Mouse (Mus musculus): Measurements from ENCODE around the gene Dynlrb1. TPM values are rescaled to one million over a fixed set of nuclear protein-coding genes. Genes with fewer than 3 reads are reported as not detected.

The Dynlrb1 gene
- polyA plus RNA-seq (2012; ENCODE audit: insufficient read depth, insufficient read length, missing spikeins), result 372 and 376 TPM in 2 replicates

DNA sequence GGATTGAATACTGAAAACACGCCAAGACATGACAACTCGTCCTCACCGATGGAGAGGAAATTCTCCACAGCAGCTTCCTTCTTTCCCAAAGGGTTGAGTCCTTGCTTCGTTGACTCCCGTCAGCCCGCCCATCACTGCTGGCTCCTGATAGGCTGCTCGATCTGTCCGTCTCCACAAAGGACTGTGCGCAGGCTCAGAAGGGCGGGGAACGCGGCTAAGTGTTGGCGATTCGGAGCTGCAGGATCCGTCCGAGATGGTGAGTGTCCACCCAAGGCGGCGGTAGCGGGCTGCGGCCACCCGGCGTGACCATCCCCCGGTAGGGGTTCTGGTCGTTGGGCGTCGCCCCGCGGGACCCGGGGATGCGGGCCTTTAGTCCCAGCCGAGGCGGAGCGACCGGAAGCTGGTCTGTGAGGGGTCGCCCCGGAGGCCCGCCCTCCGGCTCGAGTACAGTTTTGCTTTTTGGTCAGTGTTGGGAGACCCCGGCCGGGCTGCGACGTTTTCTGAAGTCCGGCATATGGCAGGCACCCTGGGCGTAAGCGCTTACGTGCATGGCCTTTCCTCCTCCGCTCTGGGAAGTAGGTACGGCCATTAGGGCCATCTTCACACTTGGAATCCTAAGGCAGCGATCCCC lies at the start of gene Dynlrb1:
Dynlrb1 (plus strand) TSS at position 172 of the 631 bp plus-strand sequence.
- Histone ChIP-seq H3K4me3 (ENCODE audit: insufficient read depth, low read depth, low read length) (peak within 1 kb of the TSS; percentile 89), H3K4me1 (ENCODE audit: control insufficient read depth, insufficient read depth, insufficient read length, low read length) (peaks cover 16% of the 10 kb centered on the region), H3K27ac (replicated peaks; ENCODE audit: low read depth, low read length) (peak within 1 kb of the TSS; percentile 79)

- H3K4me1 ChIP-seq (ENCODE audit: control insufficient read depth, insufficient read depth, insufficient read length, low read length), result no peaks in the 10 kb centered on the region
- no peak overlapping the region for H3K27ac ChIP-seq (replicated peaks; ENCODE audit: low read depth, low read length)
- no peak overlapping the region for H3K4me3 ChIP-seq (ENCODE audit: insufficient read depth, low read depth, low read length)
These were observed 28.9 kb upstream of the Dynlrb1 start for GRCm38 (mm10) chr2:155207419-155207818.

GRCm38 (mm10) chr2:155223145-155223544 lies 13.2 kb upstream of the Dynlrb1 start:
- Histone ChIP-seq H3K4me1 (ENCODE audit: control insufficient read depth, insufficient read depth, insufficient read length, low read length) (no peaks in the 10 kb centered on the region), H3K4me3 (ENCODE audit: insufficient read depth, low read depth, low read length) (no peak overlapping the region), H3K27ac (replicated peaks; ENCODE audit: low read depth, low read length) (no peak overlapping the region)

DNA sequence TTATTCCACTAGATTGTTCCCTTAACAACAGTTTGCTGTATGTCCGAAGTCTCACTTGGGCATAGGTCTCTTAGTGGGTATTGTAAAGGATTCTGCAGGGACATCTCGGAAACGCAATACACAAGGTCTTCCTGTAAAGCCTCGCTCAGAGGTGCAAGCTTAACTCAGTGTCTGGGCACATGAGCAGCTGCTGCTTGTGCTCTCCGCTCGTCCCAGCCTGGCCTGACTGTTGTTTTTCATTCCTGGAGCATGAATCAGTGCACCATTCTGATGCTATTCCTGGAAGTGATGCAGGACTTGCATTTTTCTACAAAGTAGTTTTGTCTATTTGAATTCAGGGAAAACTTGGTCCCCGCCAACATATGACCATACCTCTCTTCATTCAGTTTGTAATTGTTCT lies 11.6 kb upstream of the Dynlrb1 start:
- no peaks in the 10 kb centered on the region for H3K4me1 ChIP-seq (ENCODE audit: control insufficient read depth, insufficient read depth, insufficient read length, low read length)
- no peak overlapping the region for H3K4me3 ChIP-seq (ENCODE audit: insufficient read depth, low read depth, low read length)
- H3K27ac ChIP-seq (replicated peaks; ENCODE audit: low read depth, low read length), result no peak overlapping the region

GRCm38 (mm10) chr2:155235746-155236361 lies 479 bp upstream of the Dynlrb1 start:
- H3K27ac ChIP-seq (replicated peaks; ENCODE audit: low read depth, low read length), result peak overlapping the region; percentile 79
- H3K4me3 ChIP-seq (ENCODE audit: insufficient read depth, low read depth, low read length), result peak overlapping the region; percentile 89
- peaks cover 11% of the 10 kb centered on the region for H3K4me1 ChIP-seq (ENCODE audit: control insufficient read depth, insufficient read depth, insufficient read length, low read length)

DNA sequence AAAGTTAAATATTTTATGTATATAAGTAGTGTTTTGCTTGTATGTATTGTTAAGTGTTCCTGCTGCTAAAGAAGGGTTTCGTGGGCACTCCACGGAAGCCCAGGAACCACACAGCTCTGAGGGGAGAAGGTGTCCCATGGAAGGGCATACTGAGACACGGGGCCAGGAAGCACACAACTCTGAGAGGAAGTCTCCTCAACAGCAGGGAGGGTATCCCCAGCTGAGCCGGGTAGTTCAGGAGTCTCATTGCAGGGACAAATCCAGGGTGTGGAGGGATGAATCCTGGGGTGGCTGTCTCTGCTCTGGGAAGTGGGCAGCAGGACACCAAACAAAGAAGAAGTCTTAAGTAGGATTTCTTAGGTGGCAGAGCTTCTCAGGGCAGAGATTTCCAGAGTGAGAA lies 943 bp downstream of the Dynlrb1 start:
- Histone ChIP-seq H3K27ac (replicated peaks; ENCODE audit: low read depth, low read length) (peak overlapping the region; percentile 47), H3K4me3 (ENCODE audit: insufficient read depth, low read depth, low read length) (peak overlapping the region; percentile 89), H3K4me1 (ENCODE audit: control insufficient read depth, insufficient read depth, insufficient read length, low read length) (peaks cover 19% of the 10 kb centered on the region)

- Histone ChIP-seq H3K4me3 (ENCODE audit: insufficient read depth, low read depth, low read length) (no peak overlapping the region), H3K4me1 (ENCODE audit: control insufficient read depth, insufficient read depth, insufficient read length, low read length) (peaks cover 19% of the 10 kb centered on the region), H3K27ac (replicated peaks; ENCODE audit: low read depth, low read length) (peak overlapping the region; percentile 51)
These were observed 4.6 kb downstream of the Dynlrb1 start for GRCm38 (mm10) chr2:155240915-155241314.

DNA sequence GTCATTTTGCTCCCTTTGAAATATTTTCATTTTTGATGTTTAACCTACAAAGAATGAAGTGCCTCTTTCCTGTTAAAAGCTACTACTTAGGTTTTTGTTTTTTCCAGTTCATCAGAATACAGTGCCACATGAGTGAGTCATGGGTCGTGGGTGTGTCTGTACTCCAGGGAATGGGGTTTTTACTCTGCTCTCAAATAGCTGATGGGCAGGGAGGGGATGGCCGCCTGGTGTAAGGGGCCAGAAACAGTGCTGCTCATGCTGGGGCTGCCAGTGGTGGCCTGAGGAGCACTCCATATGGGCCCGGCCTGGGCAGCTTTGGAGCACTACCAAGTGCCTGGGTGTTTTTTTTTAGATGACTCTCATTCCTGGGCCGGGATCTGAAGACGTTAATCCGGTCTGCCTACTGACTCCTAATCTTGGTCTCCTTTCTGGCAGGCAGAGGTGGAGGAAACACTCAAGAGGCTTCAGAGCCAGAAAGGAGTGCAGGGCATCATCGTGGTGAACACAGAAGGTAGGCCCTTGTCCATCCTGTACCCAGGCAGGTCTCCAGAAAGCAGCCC lies 6.0 kb downstream of the Dynlrb1 start:
- Histone ChIP-seq H3K4me1 (ENCODE audit: control insufficient read depth, insufficient read depth, insufficient read length, low read length) (peaks cover 16% of the 10 kb centered on the region), H3K27ac (replicated peaks; ENCODE audit: low read depth, low read length) (peak overlapping the region; percentile 75), H3K4me3 (ENCODE audit: insufficient read depth, low read depth, low read length) (no peak overlapping the region)

GRCm38 (mm10) chr2:155246231-155246630 lies 9.9 kb downstream of the Dynlrb1 start:
- H3K27ac ChIP-seq (replicated peaks; ENCODE audit: low read depth, low read length), result no peak overlapping the region
- H3K4me1 ChIP-seq (ENCODE audit: control insufficient read depth, insufficient read depth, insufficient read length, low read length), result peaks cover 5% of the 10 kb centered on the region
- H3K4me3 ChIP-seq (ENCODE audit: insufficient read depth, low read depth, low read length), result no peak overlapping the region

GRCm38 (mm10) chr2:155248206-155248605 lies 11.9 kb downstream of the Dynlrb1 start:
- Histone ChIP-seq H3K4me1 (ENCODE audit: control insufficient read depth, insufficient read depth, insufficient read length, low read length) (no peaks in the 10 kb centered on the region), H3K4me3 (ENCODE audit: insufficient read depth, low read depth, low read length) (no peak overlapping the region), H3K27ac (replicated peaks; ENCODE audit: low read depth, low read length) (no peak overlapping the region)

DNA sequence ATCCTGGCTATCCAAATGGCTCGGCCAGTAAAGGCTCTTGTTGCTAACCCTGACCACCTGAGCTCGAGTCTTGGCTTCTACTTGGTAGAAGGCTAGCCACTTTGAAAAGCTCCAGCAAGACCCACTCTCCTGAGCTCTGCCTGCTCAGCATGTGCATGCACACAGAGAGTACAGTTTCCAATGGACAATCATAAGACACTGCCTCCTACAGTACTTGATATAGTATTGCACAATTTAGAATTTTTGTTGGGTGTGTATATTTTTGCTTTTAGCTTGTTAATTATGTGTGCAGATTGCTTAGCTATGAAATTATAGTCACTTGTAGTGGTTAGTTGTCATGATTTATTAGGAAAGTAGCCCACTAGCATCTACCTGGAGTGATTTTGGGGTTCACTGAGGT lies 12.4 kb downstream of the Dynlrb1 start:
- Histone ChIP-seq H3K4me3 (ENCODE audit: insufficient read depth, low read depth, low read length) (no peak overlapping the region), H3K4me1 (ENCODE audit: control insufficient read depth, insufficient read depth, insufficient read length, low read length) (no peaks in the 10 kb centered on the region), H3K27ac (replicated peaks; ENCODE audit: low read depth, low read length) (no peak overlapping the region)

DNA sequence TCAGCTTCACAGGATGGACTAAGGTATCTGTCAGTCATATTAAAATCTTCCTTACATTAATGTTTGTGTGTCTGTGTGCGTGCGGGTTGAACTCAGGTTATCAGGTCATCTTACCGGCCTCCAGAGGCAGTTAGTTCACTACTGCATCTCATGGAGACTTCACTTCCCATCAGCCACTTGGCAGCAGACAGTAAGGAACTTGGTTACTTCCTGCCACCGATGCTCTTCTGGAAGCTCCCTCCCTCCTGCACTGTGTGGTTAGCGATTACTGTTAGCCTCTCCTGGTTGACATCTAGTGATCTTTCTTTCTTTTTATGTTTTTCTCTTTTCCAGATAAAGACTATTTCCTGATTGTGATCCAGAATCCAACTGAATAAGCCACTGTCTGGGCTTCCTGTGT lies 13.3 kb downstream of the Dynlrb1 start:
- Histone ChIP-seq H3K27ac (replicated peaks; ENCODE audit: low read depth, low read length) (no peak overlapping the region), H3K4me3 (ENCODE audit: insufficient read depth, low read depth, low read length) (no peak overlapping the region), H3K4me1 (ENCODE audit: control insufficient read depth, insufficient read depth, insufficient read length, low read length) (no peaks in the 10 kb centered on the region)

DNA sequence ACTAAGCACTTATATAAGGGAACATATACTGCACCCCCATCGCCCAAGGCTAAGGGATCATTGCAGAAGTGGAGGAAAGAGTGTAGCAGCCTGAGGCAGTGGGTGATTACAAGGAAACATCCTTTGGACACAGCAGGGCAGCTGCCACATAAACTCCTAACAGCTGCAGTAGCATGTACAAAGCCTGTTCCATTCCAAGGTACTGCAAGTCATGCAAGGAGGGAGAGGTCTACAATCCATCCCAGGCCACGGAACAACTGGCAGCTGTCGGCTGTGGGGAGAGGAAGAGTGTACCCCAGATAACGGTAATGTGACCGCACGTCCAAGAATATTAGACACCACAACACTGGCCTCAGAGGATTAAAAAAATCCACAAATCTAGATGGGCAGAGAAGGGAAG lies 29.2 kb downstream of the Dynlrb1 start:
- no peaks in the 10 kb centered on the region for H3K4me1 ChIP-seq (ENCODE audit: control insufficient read depth, insufficient read depth, insufficient read length, low read length)
- no peak overlapping the region for H3K27ac ChIP-seq (replicated peaks; ENCODE audit: low read depth, low read length)
- H3K4me3 ChIP-seq (ENCODE audit: insufficient read depth, low read depth, low read length), result no peak overlapping the region

DNA sequence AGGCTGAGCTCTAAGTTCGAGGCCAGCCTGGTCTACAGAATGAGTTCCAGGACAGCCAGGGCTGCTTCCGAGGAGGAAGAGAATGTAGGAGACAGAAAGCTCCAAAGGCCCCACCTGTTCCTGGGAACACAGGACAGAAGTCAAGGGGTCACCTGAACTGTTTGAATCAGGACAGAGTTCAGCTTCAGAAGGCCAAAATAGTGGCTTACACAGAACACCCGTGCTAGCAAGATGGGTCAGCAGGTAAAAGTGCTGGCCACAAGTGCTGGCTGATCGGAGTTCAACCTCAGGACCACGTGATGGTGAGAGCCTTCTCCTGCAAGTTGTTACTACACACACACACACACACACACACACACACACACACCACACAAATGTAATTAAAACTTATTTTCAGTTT lies 30.6 kb downstream of the Dynlrb1 start:
- no peak overlapping the region for H3K4me3 ChIP-seq (ENCODE audit: insufficient read depth, low read depth, low read length)
- no peaks in the 10 kb centered on the region for H3K4me1 ChIP-seq (ENCODE audit: control insufficient read depth, insufficient read depth, insufficient read length, low read length)

DNA sequence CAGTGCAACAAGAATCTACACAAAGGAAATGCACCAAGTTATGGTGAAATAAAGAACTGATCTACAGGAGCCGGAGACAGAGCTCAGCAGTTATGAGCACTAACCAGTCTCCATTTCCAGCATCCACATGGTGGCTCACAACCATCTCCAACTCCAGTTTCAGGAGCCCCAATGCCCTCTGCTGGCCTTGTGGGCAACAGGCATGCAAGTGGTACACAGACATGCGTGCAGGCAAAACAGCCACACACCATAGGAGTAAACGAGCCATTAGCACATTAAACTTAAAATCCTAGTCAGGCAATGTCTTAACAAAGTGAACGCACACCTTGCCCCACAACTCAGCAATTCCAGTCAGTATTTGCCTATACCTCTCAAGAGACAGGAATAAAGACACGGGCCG lies 35.6 kb downstream of the Dynlrb1 start:
- no peak overlapping the region for H3K4me3 ChIP-seq (ENCODE audit: insufficient read depth, low read depth, low read length)
- no peaks in the 10 kb centered on the region for H3K4me1 ChIP-seq (ENCODE audit: control insufficient read depth, insufficient read depth, insufficient read length, low read length)
- no peak overlapping the region for H3K27ac ChIP-seq (replicated peaks; ENCODE audit: low read depth, low read length)

More for the DNA sequence above, 30.6 kb downstream of the Dynlrb1 start:
- no peak overlapping the region for H3K27ac ChIP-seq (replicated peaks; ENCODE audit: low read depth, low read length)

Data from brown adipose tissue, adult 24 weeks (tissue).